Mouse (Mus musculus) left cerebral cortex, adult 8-10 months (tissue): ENCODE results near the gene Katna1. TPM values are rescaled to one million over a fixed set of nuclear protein-coding genes. Genes with fewer than 3 reads are reported as not detected.

Experiments used
- DNase-seq, 2 experiments: peaks; one replicate each; pipeline ENCODE4 v3.0.0; 2022; ENCODE audit warnings: low spot score in 2 of 2
- total RNA-seq, 4 experiments: library from RNA; stranded (reverse); gene quantifications; 2 replicates each; pipeline ENCODE4 v1.2.4; 2022

The Katna1 gene
- total RNA-seq, 4 experiments from 2014 or later, result 13.7 to 15.5 (median 14.5) TPM

- DNase-seq, result no peak
Observed at GRCm38 (mm10) chr10:7778361-7778760, 52.6 kb downstream of the Katna1 start.

GRCm38 (mm10) chr10:7779751-7780237, 54.0 kb downstream of the Katna1 start:
- no peak for DNase-seq

- DNase-seq, result peak; percentile 51 to 73
Observed at GRCm38 (mm10) chr10:7780238-7781176, 54.7 kb downstream of the Katna1 start.

GRCm38 (mm10) chr10:7781214-7781613, 55.4 kb downstream of the Katna1 start:
- no peak for DNase-seq

- no peak for DNase-seq
Observed at GRCm38 (mm10) chr10:7787319-7787718, 61.5 kb downstream of the Katna1 start.

- DNase-seq, result no peak
Observed at GRCm38 (mm10) chr10:7792254-7792750, 66.5 kb downstream of the Katna1 start.

GRCm38 (mm10) chr10:7792751-7793385, 67.1 kb downstream of the Katna1 start, which contains the start of the genes Ginm1 and Ppil4:
Gene Ginm1, minus strand, starts transcription at chr10:7792824.
Gene Ppil4, plus strand, starts transcription at chr10:7792891.
- peak; percentile 84 to 85 for DNase-seq

- no peak for DNase-seq
Observed at GRCm38 (mm10) chr10:7801258-7801657, 75.5 kb downstream of the Katna1 start.

GRCm38 (mm10) chr10:7802519-7803140, 76.8 kb downstream of the Katna1 start:
- DNase-seq, result no peak

- DNase-seq, result peak in 1 of 2 experiments; percentile 20
Observed at GRCm38 (mm10) chr10:7809937-7810336, 84.1 kb downstream of the Katna1 start.

Other genes starting within 250 kb of the Katna1 start
- gene Lrp11, start 136.2 kb upstream of the Katna1 start, total RNA-seq, result 100 to 1,000 TPM; 133 to 153 (median 140) TPM
- gene Nup43, start 58.5 kb upstream of the Katna1 start, total RNA-seq, result 1 to 10 TPM; 6.3 to 7.3 (median 6.9) TPM
- 100 to 1,000 TPM; 193 to 200 (median 195) TPM for gene Pcmt1, start 44.9 kb upstream of the Katna1 start, total RNA-seq
- gene Lats1, start 44.8 kb upstream of the Katna1 start, total RNA-seq, result 10 to 100 TPM; 28.9 to 33.0 (median 31.6) TPM
- gene Ginm1, start 66.8 kb downstream of the Katna1 start, total RNA-seq, result 10 to 100 TPM; 15.0 to 24.4 (median 17.5) TPM
- gene Ppil4, start 66.9 kb downstream of the Katna1 start, total RNA-seq, result 10 to 100 TPM; 28.9 to 31.2 (median 29.8) TPM
- under 1 TPM in 3 of 4 experiments, not detected in 1; 0.12 to 0.25 (median 0.23) TPM for gene Zc3h12d, start 106.5 kb downstream of the Katna1 start, total RNA-seq
- 10 to 100 TPM; 56.0 to 59.9 (median 57.3) TPM for gene Tab2, start 230.2 kb downstream of the Katna1 start, total RNA-seq